Mouse (Mus musculus): Measurements from ENCODE around the gene Arsa. TPM values are rescaled to one million over a fixed set of nuclear protein-coding genes. Genes with fewer than 3 reads are reported as not detected.

The Arsa gene
- polyA plus RNA-seq, 1 experiment from 2014 or later, result 17.6 TPM

DNA sequence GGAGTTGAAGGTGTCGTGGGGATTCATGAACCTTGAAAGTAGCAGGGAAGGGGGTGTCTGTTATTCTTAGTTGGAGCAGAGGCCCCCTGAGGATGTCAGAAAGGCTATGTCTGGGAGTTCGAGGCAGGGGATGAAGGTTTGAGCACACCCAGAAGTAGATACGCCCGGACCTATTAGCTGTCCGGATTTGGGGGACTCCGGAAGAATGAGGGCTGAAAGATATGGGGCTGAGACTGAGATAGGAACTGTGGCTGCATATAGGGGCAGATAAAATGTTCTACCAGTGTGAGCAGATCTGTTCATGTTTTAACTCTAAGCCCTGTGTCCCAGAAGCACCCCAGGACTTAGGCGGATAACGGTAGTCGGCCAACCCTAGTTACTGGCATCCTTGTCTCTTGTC is 27.6 kb upstream of the Arsa start:
- Histone ChIP-seq H3K27ac (no peak overlapping the region), H3K9ac (replicated peaks) (no peak overlapping the region), H3K4me2 (replicated peaks) (no peak overlapping the region), H3K9me3 (no peaks in the 10 kb centered on the region), H3K36me3 (peaks cover 34% of the 10 kb centered on the region), H3K4me3 (replicated peaks) (no peak overlapping the region), H3K27me3 (peaks cover 10% of the 10 kb centered on the region), H3K4me1 (replicated peaks) (peaks cover 10% of the 10 kb centered on the region)
- 92% methylated on average over 9 of the region's 9 CpGs for WGBS
- ATAC-seq, result no peak

DNA sequence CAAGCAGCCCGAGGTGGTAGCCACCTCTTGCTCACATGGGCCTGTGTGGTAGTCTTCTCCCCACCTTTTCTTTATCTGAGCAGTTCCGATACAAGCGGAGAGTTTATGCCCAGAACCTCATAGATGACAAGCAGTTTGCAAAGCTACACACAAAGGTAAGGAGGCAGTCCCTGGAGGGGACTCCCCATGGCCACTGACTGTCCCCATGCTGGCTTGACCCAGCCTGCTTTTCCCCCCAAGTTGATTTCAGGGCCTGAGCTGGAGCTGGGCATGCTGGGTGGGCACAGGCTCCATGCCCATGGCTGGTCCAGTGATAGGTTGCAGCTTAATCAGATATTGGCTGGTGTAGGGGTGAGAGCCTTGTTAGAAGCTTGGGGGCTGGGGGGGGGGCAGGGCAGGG is 24.1 kb upstream of the Arsa start:
- no peak overlapping the region for H3K27ac ChIP-seq
- H3K4me3 ChIP-seq (replicated peaks), result 0 out of 2 replicates have a peak overlapping the region, but pooled peaks have one; percentile 58
- H3K4me2 ChIP-seq (replicated peaks), result no peak overlapping the region; the same call in 1 of the 2 replicates
- WGBS, result 78% methylated on average over 3 of the region's 3 CpGs
- peaks cover 37% of the 10 kb centered on the region for H3K4me1 ChIP-seq (replicated peaks)
- H3K27me3 ChIP-seq, result peaks cover 24% of the 10 kb centered on the region
- ATAC-seq, result no peak
- H3K9me3 ChIP-seq, result no peaks in the 10 kb centered on the region
- no peak overlapping the region for H3K9ac ChIP-seq (replicated peaks)
- peaks cover 19% of the 10 kb centered on the region for H3K36me3 ChIP-seq

- Histone ChIP-seq H3K9me3 (no peaks in the 10 kb centered on the region), H3K4me3 (replicated peaks) (peak overlapping the region; percentile 58), H3K27ac (peak overlapping the region; percentile 83), H3K27me3 (peaks cover 24% of the 10 kb centered on the region), H3K36me3 (peaks cover 10% of the 10 kb centered on the region), H3K9ac (replicated peaks) (peak overlapping the region; percentile 84), H3K4me2 (replicated peaks) (peak overlapping the region; percentile 90), H3K4me1 (replicated peaks) (peaks cover 42% of the 10 kb centered on the region)
- WGBS, result 1% methylated on average over 35 of the region's 35 CpGs
- peak; percentile 65 for ATAC-seq
Observed at GRCm38 (mm10) chr15:89500221-89500791, 23.1 kb upstream of the Arsa start.

DNA sequence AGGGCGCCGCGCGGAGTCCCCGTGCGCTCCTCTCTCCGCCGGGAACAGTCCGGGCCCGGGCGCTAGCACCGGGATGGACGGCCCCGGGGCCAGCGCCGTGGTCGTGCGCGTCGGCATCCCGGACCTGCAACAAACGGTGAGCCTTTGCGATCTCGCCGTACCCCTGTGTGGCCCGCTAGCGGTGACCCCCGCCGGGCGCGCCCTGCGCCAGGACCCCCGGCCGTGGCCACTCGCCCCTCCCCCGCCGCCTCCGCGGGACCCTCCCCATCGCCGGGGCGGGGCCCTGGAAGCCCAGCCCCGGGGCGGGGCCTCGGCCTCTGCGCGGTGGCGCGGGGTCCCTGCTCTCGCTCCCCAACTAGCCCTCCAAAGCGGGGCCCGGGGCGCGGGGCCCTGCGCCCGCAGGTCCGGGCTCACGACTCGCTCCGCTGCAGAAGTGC is 22.6 kb upstream of the Arsa start:
- peaks cover 24% of the 10 kb centered on the region for H3K27me3 ChIP-seq
- peak overlapping the region; percentile 84 for H3K9ac ChIP-seq (replicated peaks)
- H3K4me2 ChIP-seq (replicated peaks), result peak overlapping the region; percentile 90
- peaks cover 42% of the 10 kb centered on the region for H3K4me1 ChIP-seq (replicated peaks)
- H3K27ac ChIP-seq, result peak overlapping the region; percentile 83
- H3K4me3 ChIP-seq (replicated peaks), result peak overlapping the region; percentile 58
- WGBS, result under 1% methylated on average over 49 of the region's 60 CpGs
- ATAC-seq, result peak; percentile 70
- peaks cover 9% of the 10 kb centered on the region; the same call in 1 of the 2 replicates for H3K36me3 ChIP-seq
- H3K9me3 ChIP-seq, result no peaks in the 10 kb centered on the region

DNA sequence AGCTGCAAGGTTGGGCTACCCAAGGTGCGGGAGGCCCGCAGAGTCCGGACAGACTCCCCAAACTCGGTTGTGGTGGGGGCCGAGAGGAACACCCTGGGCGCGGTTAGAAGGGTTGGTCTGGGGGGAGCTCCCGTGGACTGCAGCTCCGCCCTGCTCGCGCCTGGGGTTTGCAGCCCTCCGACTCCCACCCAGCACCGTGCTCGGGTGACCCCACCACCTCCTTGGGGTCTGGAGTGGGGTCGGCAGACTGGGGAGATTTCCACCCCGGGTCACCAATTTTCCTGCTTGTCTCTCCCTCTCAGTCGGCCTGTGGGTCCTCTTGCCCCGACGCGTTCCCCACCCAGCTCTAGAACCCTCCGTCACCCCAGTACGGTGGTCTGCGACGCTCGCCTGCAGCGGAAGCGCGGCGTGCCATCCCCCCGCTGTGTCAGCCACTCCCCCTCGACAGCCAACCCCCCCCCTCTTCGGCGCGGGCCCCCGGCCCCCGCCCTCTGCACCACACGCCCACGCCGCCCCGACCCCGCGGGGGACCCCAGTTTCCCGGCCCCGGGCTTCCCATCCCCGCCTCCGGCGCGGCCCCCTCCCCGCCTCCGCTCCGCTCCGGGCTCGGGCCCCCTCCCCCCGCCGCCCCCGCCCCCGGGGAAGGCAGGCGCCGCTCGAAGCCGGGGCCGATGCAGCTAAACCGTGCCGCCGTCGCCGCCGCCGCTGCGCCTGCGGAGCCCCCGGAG is 21.9 kb upstream of the Arsa start, which contains the start of gene Shank3:
Gene Shank3, plus strand, starts transcription at position 663 of the 728 bp plus-strand sequence.
- Histone ChIP-seq H3K4me2 (replicated peaks) (peak within 1 kb of the TSS; percentile 90), H3K27me3 (peaks cover 24% of the 10 kb centered on the region), H3K9me3 (no peaks in the 10 kb centered on the region), H3K4me3 (replicated peaks) (peak within 1 kb of the TSS; percentile 58), H3K27ac (peak within 1 kb of the TSS; percentile 83), H3K36me3 (peaks cover 9% of the 10 kb centered on the region; the same call in 1 of the 2 replicates), H3K9ac (replicated peaks) (peak within 1 kb of the TSS; percentile 84), H3K4me1 (replicated peaks) (peaks cover 42% of the 10 kb centered on the region)
- ATAC-seq, result peak; percentile 41
- WGBS, result 2% methylated on average over 34 of the region's 72 CpGs

- Histone ChIP-seq H3K27me3 (peaks cover 24% of the 10 kb centered on the region), H3K9me3 (no peaks in the 10 kb centered on the region), H3K36me3 (peaks cover 1% of the 10 kb centered on the region; the same call in 1 of the 2 replicates), H3K4me3 (replicated peaks) (peak overlapping the region; percentile 58), H3K4me1 (replicated peaks) (peaks cover 42% of the 10 kb centered on the region), H3K27ac (peak overlapping the region; percentile 83), H3K9ac (replicated peaks) (peak overlapping the region; percentile 84), H3K4me2 (replicated peaks) (peak overlapping the region; percentile 90)
- peak; percentile 32 for ATAC-seq
- 2% methylated on average over 41 of the region's 41 CpGs for WGBS
Observed at GRCm38 (mm10) chr15:89498049-89498960, 21.1 kb upstream of the Arsa start.

GRCm38 (mm10) chr15:89497391-89498048 is 20.3 kb upstream of the Arsa start:
- Histone ChIP-seq H3K9me3 (no peaks in the 10 kb centered on the region), H3K4me2 (replicated peaks) (no peak overlapping the region), H3K27ac (no peak overlapping the region), H3K9ac (replicated peaks) (no peak overlapping the region), H3K27me3 (peaks cover 24% of the 10 kb centered on the region), H3K4me1 (replicated peaks) (peaks cover 42% of the 10 kb centered on the region), H3K4me3 (replicated peaks) (peak overlapping the region; percentile 58; the same call in 1 of the 2 replicates), H3K36me3 (no peaks in the 10 kb centered on the region)
- 25% methylated on average over 4 of the region's 4 CpGs for WGBS
- ATAC-seq, result no peak

DNA sequence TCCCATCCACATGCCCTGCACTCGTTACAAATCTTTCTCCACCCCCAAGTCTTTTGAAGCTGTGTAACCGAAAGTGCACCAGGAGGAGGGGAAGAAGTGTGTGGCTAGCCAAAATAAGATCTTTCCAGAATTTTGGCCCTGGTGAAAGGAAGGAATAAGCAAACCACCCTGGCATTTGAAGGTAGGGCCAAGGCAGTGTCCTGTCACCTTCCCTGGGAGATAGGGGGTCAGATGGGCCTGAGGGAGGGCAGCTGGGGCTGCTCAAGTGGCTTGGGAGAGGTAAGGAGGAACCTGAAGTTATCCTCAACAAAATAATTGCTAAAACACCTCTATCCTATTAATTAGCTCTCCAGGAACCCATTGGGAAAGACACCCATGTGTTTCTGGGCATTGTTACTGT is 19.6 kb upstream of the Arsa start:
- Histone ChIP-seq H3K27me3 (peaks cover 24% of the 10 kb centered on the region), H3K9ac (replicated peaks) (no peak overlapping the region), H3K4me2 (replicated peaks) (no peak overlapping the region), H3K4me1 (replicated peaks) (peaks cover 42% of the 10 kb centered on the region), H3K9me3 (no peaks in the 10 kb centered on the region), H3K36me3 (no peaks in the 10 kb centered on the region), H3K27ac (peak overlapping the region; percentile 46), H3K4me3 (replicated peaks) (no peak overlapping the region)
- no peak for ATAC-seq
- 31% methylated on average over 2 of the region's 2 CpGs for WGBS

GRCm38 (mm10) chr15:89496131-89496530 is 18.9 kb upstream of the Arsa start:
- Histone ChIP-seq H3K4me2 (replicated peaks) (no peak overlapping the region), H3K4me1 (replicated peaks) (peaks cover 41% of the 10 kb centered on the region), H3K9me3 (no peaks in the 10 kb centered on the region), H3K36me3 (no peaks in the 10 kb centered on the region), H3K27ac (peak overlapping the region; percentile 46), H3K9ac (replicated peaks) (no peak overlapping the region), H3K4me3 (replicated peaks) (no peak overlapping the region), H3K27me3 (peaks cover 19% of the 10 kb centered on the region)
- no peak for ATAC-seq
- 11% methylated on average over 4 of the region's 4 CpGs for WGBS

DNA sequence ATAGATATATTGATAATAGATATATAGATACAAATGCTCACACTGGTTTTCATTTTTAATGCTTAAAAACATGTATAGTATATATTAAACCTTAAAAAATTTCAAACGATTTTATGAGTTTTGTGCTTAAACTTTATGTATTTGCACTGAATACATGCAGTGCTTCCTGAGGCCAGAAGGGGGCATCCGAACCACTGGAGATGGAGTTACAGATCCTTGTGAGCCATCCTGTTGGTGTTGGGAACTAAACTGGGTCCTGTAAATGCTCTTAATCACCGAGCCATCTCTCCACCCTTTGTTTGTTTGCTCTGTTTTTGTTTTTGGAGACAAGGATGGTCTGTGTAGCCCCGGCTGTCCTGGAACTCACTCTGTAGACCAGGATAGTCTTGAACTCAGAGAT is 17.7 kb upstream of the Arsa start:
- no peak overlapping the region for H3K9ac ChIP-seq (replicated peaks)
- no peaks in the 10 kb centered on the region for H3K36me3 ChIP-seq
- peaks cover 31% of the 10 kb centered on the region for H3K4me1 ChIP-seq (replicated peaks)
- no peak overlapping the region for H3K4me2 ChIP-seq (replicated peaks)
- H3K27me3 ChIP-seq, result peaks cover 14% of the 10 kb centered on the region
- no peak for ATAC-seq
- H3K27ac ChIP-seq, result no peak overlapping the region
- no peaks in the 10 kb centered on the region for H3K9me3 ChIP-seq
- 88% methylated on average over 4 of the region's 4 CpGs for WGBS
- no peak overlapping the region for H3K4me3 ChIP-seq (replicated peaks)

DNA sequence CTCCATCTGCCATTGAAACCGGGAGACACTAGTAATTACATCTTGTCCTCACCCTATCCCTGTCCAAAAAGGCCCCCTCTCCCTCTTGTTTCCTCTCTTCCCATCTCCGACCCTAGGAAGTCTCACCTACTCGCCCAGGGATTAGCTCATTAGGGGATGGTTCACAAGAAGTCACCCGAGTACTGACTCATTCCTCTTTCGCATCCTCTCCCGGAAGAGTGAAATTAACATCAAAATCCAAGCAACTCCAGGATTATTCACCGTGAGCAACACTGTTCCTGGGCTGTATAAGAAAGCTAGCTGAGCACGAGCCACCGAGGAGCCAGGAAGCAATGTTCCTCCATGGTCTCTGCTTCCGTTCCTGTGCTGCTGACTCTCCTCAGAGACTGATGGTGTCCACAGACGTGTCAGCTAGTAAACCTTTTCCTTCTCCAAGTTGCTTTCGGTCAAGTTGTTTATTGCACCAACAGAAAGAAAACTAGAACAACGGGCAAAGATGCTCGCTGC is 11.4 kb upstream of the Arsa start:
- Histone ChIP-seq H3K27me3 (no peaks in the 10 kb centered on the region), H3K4me3 (replicated peaks) (no peak overlapping the region), H3K36me3 (no peaks in the 10 kb centered on the region), H3K9ac (replicated peaks) (no peak overlapping the region), H3K4me1 (replicated peaks) (no peaks in the 10 kb centered on the region), H3K27ac (no peak overlapping the region), H3K4me2 (replicated peaks) (no peak overlapping the region), H3K9me3 (no peaks in the 10 kb centered on the region)
- no peak for ATAC-seq
- 59% methylated on average over 14 of the region's 14 CpGs for WGBS

Measured in midbrain, embryonic 13.5 days (tissue).